15 mouse cellular contexts compared by ENCODE assay signal in the genomic region with DNA sequence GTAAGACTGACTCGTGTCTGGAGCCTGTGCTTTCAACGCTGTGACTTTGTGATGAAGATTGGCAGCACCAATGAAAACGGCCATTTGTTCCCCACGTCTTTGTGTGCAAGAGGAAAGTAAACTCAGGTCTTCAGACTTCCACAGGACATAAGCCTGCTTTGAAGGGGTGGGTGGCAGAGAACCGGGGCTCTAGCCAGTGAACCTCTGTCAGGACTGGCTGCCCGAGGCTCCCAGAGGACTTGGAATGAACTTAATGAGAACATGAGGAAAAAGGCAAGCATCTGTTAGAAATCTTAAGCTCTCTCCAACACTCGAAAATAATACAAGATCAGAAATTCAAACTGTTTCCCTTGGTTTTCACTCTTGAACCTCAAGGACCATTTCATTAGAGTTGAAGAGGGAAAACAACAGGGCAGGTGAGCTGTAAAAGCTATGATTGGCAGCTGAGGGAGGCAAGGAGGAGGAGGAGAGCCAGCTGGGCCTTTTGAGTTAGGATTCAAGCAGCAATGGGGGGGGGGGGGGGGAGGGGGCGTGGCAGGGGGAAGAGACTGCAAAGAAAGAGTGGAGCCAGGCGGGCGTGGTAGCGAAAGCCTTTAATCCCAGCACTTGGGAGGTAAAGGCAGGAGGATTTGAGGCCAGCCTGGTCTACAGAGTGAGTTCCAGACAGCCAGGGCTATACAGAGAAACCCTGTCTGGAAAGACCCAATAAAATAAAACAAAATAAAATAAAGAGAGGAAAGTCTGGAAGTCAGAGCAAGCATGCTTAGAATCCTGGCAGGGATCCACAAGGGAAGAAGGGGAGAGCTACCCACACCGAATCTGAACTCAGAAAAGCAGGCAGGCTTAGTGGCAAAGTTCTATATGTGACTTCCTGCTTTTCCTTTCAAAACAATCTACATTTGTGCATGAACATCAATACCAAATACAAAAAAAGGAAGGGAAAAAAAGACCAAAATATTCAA. TPM values are rescaled to one million over a fixed set of nuclear protein-coding genes. Genes with fewer than 3 reads are reported as not detected.
DNase-seq lines count a peak whose midpoint lies in the region; ATAC-seq and TF ChIP-seq lines count a peak whose summit lies in the region.
"Had no signal": no experiment of that assay in that cellular context is flagged by ENCODE, and none has a peak within 500 bp of the region (broad histone marks: within the 10 kb centered on the region; RNA-seq: fewer than 3 reads in every experiment).

No protein-coding gene starts in this region.

- no peaks in the 10 kb centered on the region for H3K4me1 ChIP-seq in kidney, postnatal 0 days (replicated peaks; ENCODE audit: insufficient read depth, low read length)
- no peaks in the 10 kb centered on the region; the same call in none of the 2 replicates for H3K4me1 ChIP-seq in forebrain, embryonic 14.5 days (ENCODE audit: control insufficient read depth, insufficient read depth, low read length)
- H3K4me1 ChIP-seq in lung, postnatal 0 days (ENCODE audit: insufficient read depth, low read depth, low read length), result no peaks in the 10 kb centered on the region; the same call in 1 of the 2 replicates
- H3K4me1 ChIP-seq: heart, embryonic 15.5 days had no signal

- H3K9ac ChIP-seq in kidney, postnatal 0 days (ENCODE audit: low read depth, low read length), result no peak overlapping the region
- peak overlapping the region; percentile 25; the same call in 1 of the 2 replicates for H3K9ac ChIP-seq in forebrain, embryonic 14.5 days (ENCODE audit: low read length)
- no peak overlapping the region for H3K9ac ChIP-seq in lung, postnatal 0 days (replicated peaks; ENCODE audit: low read depth)
- H3K9ac ChIP-seq: heart, embryonic 15.5 days had no signal

- no peak overlapping the region for H3K4me3 ChIP-seq in kidney, postnatal 0 days (replicated peaks; ENCODE audit: low read depth, low read length)
- H3K4me3 ChIP-seq in forebrain, embryonic 14.5 days (ENCODE audit: low read depth, low read length), result no peak overlapping the region
- H3K4me3 ChIP-seq in lung, postnatal 0 days (ENCODE audit: low read depth, low read length), result no peak overlapping the region
- H3K4me3 ChIP-seq: gastrocnemius, adult 2 months; heart, embryonic 15.5 days had no signal

- H3K36me3 ChIP-seq in kidney, postnatal 0 days (ENCODE audit: insufficient read depth, low read length), result peaks cover 8% of the 10 kb centered on the region; the same call in 1 of the 2 replicates
- peaks cover 12% of the 10 kb centered on the region; the same call in 1 of the 2 replicates for H3K36me3 ChIP-seq in forebrain, embryonic 14.5 days (ENCODE audit: control insufficient read depth, insufficient read depth, low read length)
- H3K36me3 ChIP-seq in lung, postnatal 0 days (ENCODE audit: insufficient read depth, low read length), result no peaks in the 10 kb centered on the region

- no peaks in the 10 kb centered on the region for H3K27me3 ChIP-seq in kidney, postnatal 0 days (ENCODE audit: insufficient read depth, low read length)
- H3K27me3 ChIP-seq in forebrain, embryonic 14.5 days (replicated peaks; ENCODE audit: control insufficient read depth, insufficient read depth, low read length), result no peaks in the 10 kb centered on the region
- no peaks in the 10 kb centered on the region for H3K27me3 ChIP-seq in lung, postnatal 0 days (replicated peaks; ENCODE audit: insufficient read depth, low read length)
- H3K27me3 ChIP-seq: heart, embryonic 15.5 days had no signal

- no peak for TF ChIP-seq CTCF in kidney, postnatal 0 days (IDR thresholded peaks at IDR 0.05; ENCODE audit: low read depth)
- no peak for TF ChIP-seq CTCF in lung, postnatal 0 days (IDR thresholded peaks at IDR 0.05)

- no peak overlapping the region for H3K4me2 ChIP-seq in kidney, postnatal 0 days (ENCODE audit: low read length)
- H3K4me2 ChIP-seq in forebrain, embryonic 14.5 days (ENCODE audit: low read length), result no peak overlapping the region
- H3K4me2 ChIP-seq in lung, postnatal 0 days (replicated peaks; ENCODE audit: low read depth, low read length), result no peak overlapping the region
- H3K4me2 ChIP-seq: heart, embryonic 15.5 days had no signal

- TF ChIP-seq EP300 in lung, postnatal 0 days (IDR thresholded peaks at IDR 0.05), result no peak

- no peak overlapping the region for H3K27ac ChIP-seq in kidney, postnatal 0 days
- H3K27ac ChIP-seq in forebrain, embryonic 14.5 days (ENCODE audit: low read depth, low read length), result peak overlapping the region; percentile 40; the same call in 1 of the 2 replicates
- peak overlapping the region; percentile 61 for H3K27ac ChIP-seq in lung, postnatal 0 days (ENCODE audit: low read length)
- H3K27ac ChIP-seq: gastrocnemius, adult 2 months; heart, embryonic 15.5 days had no signal

- WGBS in kidney, postnatal 0 days, result 42% methylated on average over 11 of the region's 12 CpGs
- WGBS in forebrain, embryonic 14.5 days, result 9% methylated on average over 11 of the region's 12 CpGs
- WGBS in lung, postnatal 0 days, result 51% methylated on average over 11 of the region's 12 CpGs

- peak; percentile 20 for DNase-seq in kidney, postnatal 0 days (ENCODE audit: low spot score)
- DNase-seq in kidney, adult 8-10 months, result no peak
- DNase-seq in embryo, embryonic 11 days, result peak; percentile 36
- peak; percentile 67 for DNase-seq in forebrain, embryonic 14.5 days (ENCODE audit: low spot score)
- peak; percentile 91 for DNase-seq in lung, postnatal 0 days (ENCODE audit: low spot score)
- DNase-seq in layer of hippocampus, postnatal 36 days, result no peak
- DNase-seq: gastrocnemius, adult 2 months; kidney, adult 18-20 months; retina, postnatal 1 day; thymus, postnatal 36 days had no signal

- ATAC-seq in kidney, postnatal 0 days (replicated peaks; ENCODE audit: low FRiP score, low read depth), result no peak
- peak; percentile 81 for ATAC-seq in forebrain, embryonic 14.5 days
- peak; percentile 91 for ATAC-seq in lung, postnatal 0 days
- no peak for ATAC-seq in megakaryocyte-erythroid progenitor cell, adult 5-6 weeks (replicated peaks; ENCODE audit: low FRiP score, low TSS enrichment, poor library complexity, severe bottlenecking)
- ATAC-seq in inflammation-experienced regulatory T-cells, adult 6 months, result no peak

- H3K9me3 ChIP-seq in kidney, postnatal 0 days (replicated peaks; ENCODE audit: low read length), result no peaks in the 10 kb centered on the region
- H3K9me3 ChIP-seq in forebrain, embryonic 14.5 days (replicated peaks; ENCODE audit: control insufficient read depth, low read length), result no peaks in the 10 kb centered on the region
- H3K9me3 ChIP-seq in lung, postnatal 0 days (ENCODE audit: low read length), result no peaks in the 10 kb centered on the region
- H3K9me3 ChIP-seq: heart, embryonic 15.5 days had no signal

RNA-seq across cellular contexts. Expression of a gene that starts 6.4 kb away (rescaled TPM):
- polyA plus RNA-seq in kidney, postnatal 0 days (2015; fragmentation: Nextera tagmentation; extraction: Ambion mirVana), result 0.59 and 1.1 TPM in 2 replicates
- polyA plus RNA-seq in forebrain, embryonic 14.5 days (2014; fragmentation: Nextera tagmentation; extraction: Ambion mirVana), result 1.5 and 2.2 TPM in 2 replicates
- 0.51 and 0.75 TPM in 2 replicates for polyA plus RNA-seq in lung, postnatal 0 days (2015; fragmentation: Nextera tagmentation; extraction: Ambion mirVana)
- total RNA-seq in layer of hippocampus, postnatal 36 days (2021), result 1 to 10 TPM; 3.2 to 3.3 TPM
- total RNA-seq in megakaryocyte-erythroid progenitor cell, adult 5-6 weeks (2014; fragmentation: Nextera tagmentation), result 12.4 TPM in 1 of 2 replicates, not detected in the other
- 0.15 TPM in 1 of 2 replicates, not detected in the other for total RNA-seq in megakaryocyte-erythroid progenitor cell, adult 5-6 weeks (2017)
- 1 to 10 TPM in 1 of 3 experiments, under 1 TPM in 1, not detected in 1; 0.66 to 1.5 TPM for polyA plus RNA-seq in inflammation-experienced regulatory T-cells, adult 6 months (2017; shearing (Covaris generic))

RNA-seq across cellular contexts. Expression of a gene that starts 11.8 kb away (rescaled TPM):
- polyA plus RNA-seq in kidney, postnatal 0 days (2015; fragmentation: Nextera tagmentation; extraction: Ambion mirVana), result 304 and 328 TPM in 2 replicates
- 462 and 494 TPM in 2 replicates for polyA plus RNA-seq in forebrain, embryonic 14.5 days (2014; fragmentation: Nextera tagmentation; extraction: Ambion mirVana)
- 155 and 174 TPM in 2 replicates for polyA plus RNA-seq in lung, postnatal 0 days (2015; fragmentation: Nextera tagmentation; extraction: Ambion mirVana)
- 100 to 1,000 TPM; 218 to 221 TPM for total RNA-seq in layer of hippocampus, postnatal 36 days (2021)
- total RNA-seq in megakaryocyte-erythroid progenitor cell, adult 5-6 weeks (2014; fragmentation: Nextera tagmentation), result 481 and 497 TPM in 2 replicates
- 1,112 and 1,392 TPM in 2 replicates for total RNA-seq in megakaryocyte-erythroid progenitor cell, adult 5-6 weeks (2017)
- 100 to 1,000 TPM; 221 to 332 (median 236) TPM for polyA plus RNA-seq in inflammation-experienced regulatory T-cells, adult 6 months (2017; shearing (Covaris generic))

RNA-seq across cellular contexts. Expression of a gene that starts 12.5 kb away (rescaled TPM):
- 133 and 140 TPM in 2 replicates for polyA plus RNA-seq in kidney, postnatal 0 days (2015; fragmentation: Nextera tagmentation; extraction: Ambion mirVana)
- 113 and 128 TPM in 2 replicates for polyA plus RNA-seq in forebrain, embryonic 14.5 days (2014; fragmentation: Nextera tagmentation; extraction: Ambion mirVana)
- polyA plus RNA-seq in lung, postnatal 0 days (2015; fragmentation: Nextera tagmentation; extraction: Ambion mirVana), result 70.2 and 72.9 TPM in 2 replicates
- 10 to 100 TPM; 61.5 to 64.5 TPM for total RNA-seq in layer of hippocampus, postnatal 36 days (2021)
- 165 and 221 TPM in 2 replicates for total RNA-seq in megakaryocyte-erythroid progenitor cell, adult 5-6 weeks (2014; fragmentation: Nextera tagmentation)
- 214 and 219 TPM in 2 replicates for total RNA-seq in megakaryocyte-erythroid progenitor cell, adult 5-6 weeks (2017)
- polyA plus RNA-seq in inflammation-experienced regulatory T-cells, adult 6 months (2017; shearing (Covaris generic)), result 100 to 1,000 TPM; 192 to 313 (median 193) TPM

RNA-seq across cellular contexts. Expression of a gene that starts 27.8 kb away (rescaled TPM):
- not detected in 2 replicates for polyA plus RNA-seq in kidney, postnatal 0 days (2015; fragmentation: Nextera tagmentation; extraction: Ambion mirVana)
- not detected in 2 replicates for polyA plus RNA-seq in forebrain, embryonic 14.5 days (2014; fragmentation: Nextera tagmentation; extraction: Ambion mirVana)
- not detected in 2 replicates for polyA plus RNA-seq in lung, postnatal 0 days (2015; fragmentation: Nextera tagmentation; extraction: Ambion mirVana)
- not detected for total RNA-seq in layer of hippocampus, postnatal 36 days (2021)
- not detected in 2 replicates for total RNA-seq in megakaryocyte-erythroid progenitor cell, adult 5-6 weeks (2014; fragmentation: Nextera tagmentation)
- not detected in 2 replicates for total RNA-seq in megakaryocyte-erythroid progenitor cell, adult 5-6 weeks (2017)
- polyA plus RNA-seq in inflammation-experienced regulatory T-cells, adult 6 months (2017; shearing (Covaris generic)), result not detected
- total RNA-seq: left cerebral cortex, adult 18-20 months had no signal
- polyA plus RNA-seq: neural tube, embryonic 11.5 days had no signal

RNA-seq across cellular contexts. Expression of a gene that starts 35.7 kb away (rescaled TPM):
- 0.20 and 0.75 TPM in 2 replicates for polyA plus RNA-seq in kidney, postnatal 0 days (2015; fragmentation: Nextera tagmentation; extraction: Ambion mirVana)
- polyA plus RNA-seq in forebrain, embryonic 14.5 days (2014; fragmentation: Nextera tagmentation; extraction: Ambion mirVana), result 0.43 TPM in 1 of 2 replicates, not detected in the other
- polyA plus RNA-seq in lung, postnatal 0 days (2015; fragmentation: Nextera tagmentation; extraction: Ambion mirVana), result 0.14 and 0.54 TPM in 2 replicates
- 10 to 100 TPM; 52.1 to 63.5 TPM for total RNA-seq in layer of hippocampus, postnatal 36 days (2021)
- not detected in 2 replicates for total RNA-seq in megakaryocyte-erythroid progenitor cell, adult 5-6 weeks (2014; fragmentation: Nextera tagmentation)
- total RNA-seq in megakaryocyte-erythroid progenitor cell, adult 5-6 weeks (2017), result not detected in 2 replicates
- polyA plus RNA-seq in inflammation-experienced regulatory T-cells, adult 6 months (2017; shearing (Covaris generic)), result under 1 TPM in 1 of 3 experiments, not detected in 2; 0.39 TPM

Comparison
In these comparisons a context has a peak if more than half of its experiments do, and no peak if none do; other contexts are left out.
1. DNase-seq: peak in kidney, postnatal 0 days (single experiment), embryo, embryonic 11 days (single experiment), forebrain, embryonic 14.5 days (single experiment) and lung, postnatal 0 days (single experiment); none in kidney, adult 8-10 months (0 of 2) and layer of hippocampus, postnatal 36 days (0 of 2).
2. ATAC-seq: peak in forebrain, embryonic 14.5 days (single experiment) and lung, postnatal 0 days (single experiment); none in kidney, postnatal 0 days (single experiment), megakaryocyte-erythroid progenitor cell, adult 5-6 weeks (single experiment) and inflammation-experienced regulatory T-cells, adult 6 months (single experiment).